Mouse (Mus musculus): ENCODE measurements around the gene Obp2b.
"Not testable (repeated sequence)": the region's sequence is repeated elsewhere in the genome, so short reads cannot be mapped to it uniquely, and the experiment has no call there.

Obp2b gene

DNA sequence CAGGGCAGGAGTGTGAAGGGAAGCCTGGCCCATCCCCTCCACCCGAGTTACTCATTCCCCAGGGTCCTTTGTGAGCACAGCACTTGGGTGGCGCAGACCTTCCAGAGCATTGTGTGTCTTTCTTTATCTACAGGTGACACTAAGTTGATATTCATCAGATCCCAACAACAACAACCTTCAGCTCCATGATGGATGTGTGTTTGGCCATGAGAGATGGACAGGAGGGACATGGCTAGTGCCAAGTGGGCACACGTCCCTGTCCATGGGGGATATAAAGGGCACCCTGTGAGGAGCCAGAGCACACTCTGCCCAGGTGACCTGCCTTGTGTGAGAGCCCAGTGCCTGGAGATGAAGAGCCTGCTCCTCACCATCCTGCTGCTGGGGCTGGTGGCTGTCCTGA lies at the start of gene Obp2b:
Gene Obp2b, plus strand, starts transcription at position 301 of the 400 bp plus-strand sequence.
- DNase-seq (ENCODE audit: low spot score) = not testable (repeated sequence)

DNA sequence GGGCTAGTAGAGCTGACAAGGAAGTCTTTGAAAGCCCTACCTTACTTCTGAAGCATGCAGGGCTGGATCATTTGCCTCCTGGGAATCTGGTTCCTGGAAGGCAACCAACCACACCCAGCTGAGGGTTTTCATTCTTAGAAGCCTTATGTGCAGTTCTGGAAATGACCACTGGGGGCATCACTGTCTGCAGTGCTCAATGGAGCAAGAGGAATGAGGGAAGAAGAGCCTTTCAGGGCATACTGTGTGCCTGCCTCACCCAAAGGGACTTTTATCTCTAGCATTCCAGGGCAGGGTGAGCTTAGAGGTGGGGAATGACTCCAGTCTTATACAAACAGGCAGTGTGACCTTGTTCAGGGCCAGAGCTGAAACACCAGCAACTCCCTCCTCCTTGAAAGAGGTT lies 42.2 kb upstream of the Obp2b start:
- peak; percentile 35 for DNase-seq (ENCODE audit: low spot score)

DNA sequence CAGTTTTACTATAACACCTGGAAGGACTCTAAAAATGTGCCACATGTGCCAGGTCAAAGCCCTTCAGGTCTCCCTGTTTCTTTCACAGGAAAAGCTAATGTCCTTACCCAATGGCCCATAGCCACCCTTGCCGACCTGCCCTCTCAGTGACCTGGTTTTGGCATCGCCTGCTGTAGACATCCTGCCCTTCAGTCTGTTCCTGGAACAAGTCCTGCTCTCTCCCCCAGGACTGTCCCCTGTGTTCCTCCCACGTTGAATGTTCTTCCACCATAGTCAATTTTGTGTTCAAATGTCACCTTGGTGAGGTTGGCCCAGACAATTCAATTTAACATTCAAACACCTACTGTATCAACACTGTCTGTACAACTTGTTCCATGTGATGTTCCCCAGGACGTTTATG lies 39.9 kb upstream of the Obp2b start:
- no peak for DNase-seq (ENCODE audit: low spot score)

DNA sequence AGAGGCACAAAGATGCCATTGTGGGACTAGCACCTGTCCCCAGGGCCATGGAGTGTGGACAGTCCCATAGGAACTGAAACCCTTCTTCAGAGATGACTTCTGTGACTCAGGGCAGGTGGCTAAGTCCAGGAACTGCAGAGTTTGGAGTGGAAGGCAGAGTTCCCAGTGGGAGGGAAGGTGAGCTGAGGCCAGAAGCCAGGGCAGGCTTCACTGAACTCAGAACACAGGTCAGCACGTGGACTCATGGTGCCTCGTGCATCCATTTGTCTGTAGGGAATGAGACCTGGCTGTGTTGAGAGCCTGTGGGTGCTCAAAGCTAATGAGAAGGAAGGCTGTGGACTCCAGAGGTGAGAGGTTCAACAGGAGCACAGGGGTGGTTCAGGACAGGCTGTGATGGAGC lies 38.1 kb upstream of the Obp2b start:
- DNase-seq (ENCODE audit: low spot score) = no peak

DNA sequence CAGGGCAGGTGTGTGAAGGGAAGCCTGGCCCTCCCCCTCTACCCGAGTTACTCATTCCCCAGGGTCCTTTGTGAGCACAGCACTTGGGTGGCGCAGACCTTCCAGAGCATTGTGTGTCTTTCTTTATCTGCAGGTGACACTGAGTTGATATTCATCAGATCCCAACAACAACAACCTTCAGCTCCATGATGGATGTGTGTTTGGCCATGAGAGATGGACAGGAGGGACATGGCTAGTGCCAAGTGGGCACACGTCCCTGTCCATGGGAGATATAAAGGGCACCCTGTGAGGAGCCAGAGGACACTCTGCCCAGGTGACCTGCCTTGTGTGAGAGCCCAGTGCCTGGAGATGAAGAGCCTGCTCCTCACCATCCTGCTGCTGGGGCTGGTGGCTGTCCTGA lies 37.1 kb upstream of the Obp2b start, which contains the start of gene Obp2a:
Gene Obp2a, plus strand, starts transcription at position 301 of the 400 bp plus-strand sequence.
- DNase-seq (ENCODE audit: low spot score) = not testable (repeated sequence)

DNA sequence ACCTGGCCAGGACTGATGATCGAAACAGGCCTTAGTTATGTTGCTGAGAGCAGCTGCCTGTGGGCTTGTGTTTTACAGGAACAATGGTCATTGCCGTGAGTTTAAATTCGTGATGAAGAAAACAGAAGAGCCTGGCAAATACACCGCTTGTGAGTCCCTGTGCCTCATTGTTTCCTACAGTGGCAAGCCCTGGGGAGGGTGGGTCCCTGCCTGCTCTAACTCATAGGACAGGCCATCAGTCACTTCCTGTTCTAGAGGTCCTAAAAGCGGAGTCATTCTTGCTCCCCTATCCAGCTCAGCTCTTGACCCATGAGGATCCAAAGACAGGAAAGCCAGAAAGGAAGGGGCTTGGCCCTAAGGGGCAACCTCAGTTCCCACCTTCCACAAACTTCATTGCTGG lies 35.8 kb upstream of the Obp2b start:
- no peak for DNase-seq (ENCODE audit: low spot score)

DNA sequence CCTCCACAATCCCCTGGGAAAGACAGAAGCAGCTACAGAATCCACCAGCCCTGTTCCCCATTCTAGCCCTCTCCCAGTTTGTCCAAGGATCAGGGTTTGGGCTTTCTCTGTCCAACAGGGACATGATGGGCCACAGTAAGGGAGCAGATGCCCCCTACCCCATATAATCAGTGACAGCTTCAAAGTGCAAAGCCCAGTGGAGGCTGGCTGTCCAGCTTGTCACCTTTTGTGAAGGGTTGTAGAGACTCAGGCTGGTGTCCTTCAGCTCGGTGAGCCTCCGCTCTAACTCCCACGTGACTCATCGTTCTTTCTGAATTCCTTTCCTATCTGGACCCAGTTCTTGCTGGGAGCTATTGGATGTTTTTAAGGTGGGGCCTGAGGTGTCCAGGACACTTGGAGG lies 33.1 kb upstream of the Obp2b start:
- no peak for DNase-seq (ENCODE audit: low spot score)

DNA sequence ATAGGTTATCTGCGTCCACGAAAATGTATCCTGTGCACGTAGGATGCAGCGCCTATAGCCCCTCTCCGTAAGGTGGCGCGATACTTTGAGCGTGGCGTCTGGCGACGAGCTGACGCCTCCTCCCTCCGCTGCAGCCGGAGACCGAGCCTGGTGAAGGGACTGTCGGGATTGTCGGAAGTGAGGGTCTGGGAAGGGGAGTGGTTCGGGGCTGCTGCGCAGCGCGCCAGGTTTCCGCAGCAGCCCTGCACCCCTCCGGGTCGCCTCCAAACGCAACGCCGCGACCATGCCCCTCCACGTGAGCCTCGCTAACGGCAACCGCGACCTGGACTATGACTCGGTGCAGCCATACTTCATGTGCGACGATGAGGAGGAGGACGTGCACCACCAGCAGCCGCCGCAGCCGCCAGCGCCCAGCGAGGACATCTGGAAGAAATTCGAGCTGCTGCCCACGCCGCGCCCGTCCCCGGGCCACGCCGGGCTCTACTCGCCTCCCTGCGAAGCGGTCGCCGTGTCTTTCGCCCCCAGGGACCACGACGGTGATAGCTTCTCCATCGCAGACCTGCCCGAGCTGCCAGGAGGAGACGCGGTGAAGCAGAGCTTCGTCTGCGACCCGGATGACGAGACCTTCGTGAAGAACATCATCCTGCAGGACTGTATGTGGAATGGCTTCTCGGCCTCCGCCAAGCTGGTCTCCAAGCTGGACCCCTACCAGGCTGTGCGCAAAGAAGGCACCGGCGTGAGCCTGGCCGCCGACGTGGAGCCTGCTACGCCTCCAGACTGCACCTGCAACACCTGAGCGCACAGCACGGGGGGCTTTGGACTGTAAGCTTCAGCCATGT lies 29.9 kb upstream of the Obp2b start, which contains the start of gene Bmyc:
Gene Bmyc, plus strand, starts transcription at position 97 of the 839 bp plus-strand sequence.
- peak; percentile 44 for DNase-seq (ENCODE audit: low spot score)

DNA sequence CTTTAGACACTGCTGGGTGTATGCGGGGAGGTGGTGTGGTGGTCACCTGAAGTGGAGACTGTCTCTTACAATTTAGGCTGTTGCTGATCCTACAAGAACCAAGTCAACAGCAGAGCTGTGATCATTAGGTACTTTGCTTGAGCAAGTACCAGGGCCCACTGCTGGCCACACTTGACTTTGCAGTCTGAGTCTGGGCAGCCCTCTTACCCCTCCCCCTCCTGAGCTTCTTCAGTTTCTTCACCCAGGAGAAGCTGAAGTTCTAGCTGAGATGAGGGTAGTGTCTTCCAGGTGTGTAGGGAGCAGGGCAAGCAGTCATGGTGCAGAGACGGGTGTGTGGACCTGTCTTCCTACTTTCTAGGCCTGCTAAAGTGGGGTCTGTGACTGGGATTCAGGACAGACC lies 28.7 kb upstream of the Obp2b start:
- no peak for DNase-seq (ENCODE audit: low spot score)

DNA sequence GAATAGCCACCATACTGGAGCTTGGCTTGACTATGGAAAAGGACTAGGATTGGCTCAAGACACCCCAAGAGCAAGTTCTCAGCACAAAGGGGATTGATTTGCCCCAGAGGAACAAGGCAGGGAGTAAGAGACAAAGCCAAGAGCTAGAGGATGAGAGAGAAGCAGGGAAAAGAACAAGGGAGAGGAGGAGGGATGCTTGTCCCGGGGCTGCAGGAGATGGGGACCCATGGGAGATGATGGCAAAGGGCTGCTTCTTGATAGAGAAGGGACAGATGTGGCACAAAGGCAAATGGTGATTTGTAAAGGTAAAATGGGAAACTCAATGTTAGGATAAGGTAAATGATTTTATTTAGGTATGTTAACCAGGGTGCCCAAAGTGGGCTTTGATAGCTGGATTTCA lies 27.8 kb upstream of the Obp2b start:
- not testable (repeated sequence) for DNase-seq (ENCODE audit: low spot score)

DNA sequence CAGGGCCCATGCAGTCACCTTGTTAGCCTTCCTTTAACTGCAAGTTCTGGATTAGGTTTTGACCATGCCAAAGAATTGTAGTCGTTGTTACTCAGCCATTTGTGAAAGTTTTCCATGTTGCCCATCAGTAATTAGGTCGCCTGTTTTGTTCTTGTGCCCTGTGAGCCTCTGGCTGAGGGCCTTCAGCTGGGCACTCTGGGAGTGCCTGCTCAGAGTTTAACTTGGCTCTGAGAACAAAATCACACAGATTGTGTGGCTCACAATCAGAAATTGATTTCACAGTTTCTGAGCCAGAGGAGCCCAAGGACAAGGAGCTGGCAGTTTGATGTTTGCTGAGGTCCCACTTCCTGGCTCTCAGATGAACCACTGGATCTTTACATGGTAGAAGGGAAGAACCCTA lies 27.0 kb upstream of the Obp2b start:
- DNase-seq (ENCODE audit: low spot score) = not testable (repeated sequence)

DNA sequence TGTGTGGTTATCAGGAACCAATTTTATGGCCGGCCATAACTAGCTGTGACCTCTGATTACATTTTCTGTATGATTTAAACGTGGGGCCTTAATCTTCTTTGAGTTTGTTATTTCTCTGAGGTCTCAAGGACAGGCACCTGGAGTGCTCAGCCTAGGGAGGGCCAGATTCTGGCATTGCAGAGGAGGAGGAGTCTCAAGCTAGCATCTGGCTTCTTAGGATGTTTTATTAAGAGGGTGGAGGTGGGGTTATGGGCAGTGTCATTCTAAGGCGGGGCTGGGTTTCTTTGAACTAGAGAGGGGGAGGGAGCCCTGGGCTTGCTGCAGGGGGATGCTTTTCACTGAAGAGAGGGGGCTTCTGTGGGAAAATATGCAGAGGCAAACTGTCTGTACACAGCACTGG lies 25.2 kb upstream of the Obp2b start:
- not testable (repeated sequence) for DNase-seq (ENCODE audit: low spot score)

DNA sequence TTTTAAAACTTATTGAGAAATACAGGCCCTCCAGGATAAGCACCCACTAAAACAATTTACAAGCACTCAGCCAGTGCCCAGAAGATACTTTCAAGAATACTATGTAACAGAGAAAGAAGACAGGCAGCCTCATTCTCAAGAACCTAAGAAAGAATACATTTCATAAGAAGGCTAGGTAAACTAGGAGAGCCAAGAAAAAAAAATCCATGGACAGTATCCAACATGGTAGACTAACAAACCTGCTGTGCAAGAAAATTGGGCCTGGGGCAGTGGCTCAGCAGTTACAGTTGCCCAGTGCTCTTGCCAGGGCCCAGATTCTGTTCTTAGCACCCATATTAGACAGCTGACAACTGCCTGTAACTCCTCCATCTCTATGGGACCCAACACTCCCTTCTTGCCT lies 19.6 kb upstream of the Obp2b start:
- no peak for DNase-seq (ENCODE audit: low spot score)

DNA sequence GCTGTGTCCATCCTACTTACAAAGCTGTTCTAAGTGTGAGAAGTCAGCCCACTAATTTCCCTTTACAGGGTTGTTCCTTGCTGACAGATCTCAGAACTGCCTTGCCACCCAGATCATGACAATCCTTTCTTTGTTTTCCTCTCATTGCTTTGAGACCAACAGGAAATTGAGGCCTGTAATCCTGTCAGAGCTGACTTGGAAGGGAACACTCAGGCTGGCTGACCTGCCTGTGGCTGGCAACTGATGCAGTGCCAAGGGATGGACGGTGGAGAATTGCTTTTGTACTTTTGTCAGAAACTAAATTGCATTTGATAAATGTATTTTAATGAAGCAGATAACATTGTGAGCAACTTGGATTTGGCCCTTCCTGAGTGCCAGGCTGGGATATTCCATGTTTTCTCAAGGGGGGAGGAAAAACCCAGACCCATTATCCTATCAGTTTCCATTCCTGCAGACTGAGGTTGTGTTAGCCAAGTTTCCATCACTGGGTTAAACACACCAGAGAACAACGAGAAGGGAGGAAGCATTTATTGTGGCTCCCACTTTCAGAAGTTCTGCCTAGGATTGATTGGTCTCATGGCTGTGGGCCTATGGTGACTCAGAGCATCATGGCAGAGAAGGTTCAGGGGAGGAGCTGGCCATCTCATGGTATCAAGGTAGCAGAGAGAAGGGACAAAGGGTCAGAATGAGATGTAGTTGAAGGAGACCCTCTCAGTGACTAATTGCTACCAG lies 3.4 kb upstream of the Obp2b start:
- no peak for DNase-seq (ENCODE audit: low spot score)

DNA sequence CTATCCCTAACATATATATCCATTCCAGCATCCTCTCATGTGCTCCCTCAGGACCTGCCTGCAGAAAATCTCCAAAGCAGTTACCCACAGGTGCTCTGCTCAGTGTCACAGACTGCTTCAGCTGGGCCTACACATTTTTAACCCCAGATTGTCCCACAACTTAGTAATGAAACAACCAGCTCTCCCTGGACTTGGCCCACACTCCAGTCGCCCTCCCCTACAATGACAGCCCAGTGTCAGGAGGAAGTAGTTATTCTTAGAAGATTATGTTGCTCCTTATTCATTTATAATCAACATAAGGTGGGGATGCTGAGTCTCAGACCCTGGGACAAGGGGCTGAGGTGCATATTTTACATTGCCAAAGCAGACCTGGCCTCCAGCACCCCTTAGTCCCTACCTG lies 4.9 kb downstream of the Obp2b start:
- no peak for DNase-seq (ENCODE audit: low spot score)

DNA sequence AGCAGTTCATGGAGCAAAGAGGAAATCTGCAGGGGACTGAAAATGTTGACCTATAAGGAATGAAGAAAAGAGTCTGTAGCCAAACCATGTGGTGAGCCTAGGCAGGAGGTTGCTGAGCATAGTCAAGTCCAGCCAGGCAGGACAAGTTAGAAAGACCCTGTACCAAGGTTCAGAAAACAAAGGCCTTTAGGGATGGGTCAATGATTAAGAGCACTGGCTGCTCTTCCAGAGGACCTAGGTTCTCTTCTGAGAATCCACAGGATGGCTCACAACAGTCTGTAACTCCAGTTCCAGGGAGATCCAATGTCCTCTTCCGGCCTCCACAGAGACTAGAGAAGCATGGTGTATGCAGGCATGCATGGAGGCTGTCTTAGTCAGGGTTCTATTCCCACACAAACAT lies 17.4 kb downstream of the Obp2b start:
- no peak for DNase-seq (ENCODE audit: low spot score)

DNA sequence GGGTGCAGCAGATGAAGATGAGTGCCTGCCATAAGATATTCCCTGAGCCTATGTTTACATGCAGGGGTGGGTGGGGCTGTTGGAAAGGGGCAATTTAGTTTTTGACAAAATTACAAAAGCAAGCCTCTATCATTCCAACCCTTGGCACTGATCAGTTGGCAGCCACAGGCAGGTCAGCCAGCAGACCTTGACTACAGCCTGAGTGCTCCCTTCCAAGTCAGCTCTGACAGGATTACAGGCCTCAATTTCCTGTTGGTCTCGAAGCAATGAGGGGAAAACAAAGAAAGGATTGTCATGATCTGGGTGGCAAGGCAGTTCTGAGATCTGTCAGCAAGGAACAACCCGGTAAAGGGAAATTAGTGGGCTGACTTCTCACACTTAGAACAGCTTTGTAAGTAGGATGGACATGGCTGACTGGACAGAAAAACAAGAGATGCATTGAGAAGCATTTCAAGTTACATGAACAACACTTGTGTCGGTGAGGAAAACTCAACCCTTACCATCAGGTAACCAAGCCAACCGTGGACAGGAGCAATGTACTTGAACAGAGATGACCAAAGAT lies 21.3 kb downstream of the Obp2b start:
- no peak for DNase-seq (ENCODE audit: low spot score)

DNA sequence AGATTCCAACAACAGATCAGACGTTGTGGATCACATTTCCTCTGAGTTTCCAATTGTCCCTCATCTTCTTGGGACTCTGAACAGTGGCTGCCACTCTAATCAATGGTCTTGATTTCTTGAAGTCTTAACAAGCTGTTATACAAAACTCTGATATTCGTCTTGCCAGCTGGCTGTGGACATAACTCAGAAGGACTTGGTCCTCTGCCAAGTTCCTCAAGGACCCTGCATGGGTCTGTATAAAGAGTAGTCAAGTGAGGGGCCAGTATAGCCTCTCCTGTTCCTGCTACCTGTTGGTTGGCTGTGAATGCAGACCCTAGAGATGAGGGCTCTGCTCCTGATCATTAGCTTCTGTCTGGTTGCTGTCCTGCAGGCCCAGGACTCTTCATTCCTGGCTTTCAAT lies 28.5 kb downstream of the Obp2b start, which contains the start of gene Lcn3:
Gene Lcn3, plus strand, starts transcription at position 301 of the 400 bp plus-strand sequence.
- no peak for DNase-seq (ENCODE audit: low spot score)

DNA sequence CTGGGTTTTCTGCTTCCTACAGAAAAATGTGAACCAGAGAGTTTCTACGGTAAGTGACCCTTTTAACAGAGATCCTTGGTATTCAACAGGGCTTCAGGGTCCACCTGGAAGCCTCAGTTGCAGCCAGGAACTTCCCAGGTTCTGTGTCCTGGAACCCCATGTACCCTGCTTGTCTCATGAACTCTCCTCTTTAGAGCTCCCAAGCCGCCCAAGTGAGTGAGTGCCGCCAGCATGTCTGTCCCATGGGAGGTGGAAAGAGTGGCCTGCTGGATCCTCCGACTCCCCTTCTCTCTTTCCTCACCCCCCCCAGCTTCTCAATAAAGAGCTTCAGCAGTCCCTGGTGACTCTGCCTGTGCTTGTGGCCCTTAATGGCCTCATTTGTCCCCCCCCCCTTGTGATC lies 31.0 kb downstream of the Obp2b start:
- no peak for DNase-seq (ENCODE audit: low spot score)

DNA sequence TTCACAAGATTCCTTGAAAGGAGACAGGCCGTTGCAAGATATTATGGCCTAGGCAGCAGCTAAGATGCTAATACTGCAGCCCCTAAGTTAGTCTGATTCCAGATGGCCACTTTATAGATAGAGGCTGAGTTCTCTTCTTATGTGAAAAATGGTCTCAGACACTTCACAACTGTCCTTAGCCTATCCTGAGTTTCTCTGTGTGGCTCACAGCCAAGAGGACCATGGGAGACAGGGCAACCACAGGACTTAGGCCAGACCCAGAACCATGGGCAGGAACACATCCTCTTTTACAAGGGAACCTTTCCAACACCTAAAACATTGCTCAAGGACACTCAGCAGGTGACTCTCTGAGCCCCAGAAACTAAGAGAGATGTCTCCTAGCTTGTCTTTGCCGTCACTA lies 36.7 kb downstream of the Obp2b start:
- DNase-seq (ENCODE audit: low spot score) = no peak

DNA sequence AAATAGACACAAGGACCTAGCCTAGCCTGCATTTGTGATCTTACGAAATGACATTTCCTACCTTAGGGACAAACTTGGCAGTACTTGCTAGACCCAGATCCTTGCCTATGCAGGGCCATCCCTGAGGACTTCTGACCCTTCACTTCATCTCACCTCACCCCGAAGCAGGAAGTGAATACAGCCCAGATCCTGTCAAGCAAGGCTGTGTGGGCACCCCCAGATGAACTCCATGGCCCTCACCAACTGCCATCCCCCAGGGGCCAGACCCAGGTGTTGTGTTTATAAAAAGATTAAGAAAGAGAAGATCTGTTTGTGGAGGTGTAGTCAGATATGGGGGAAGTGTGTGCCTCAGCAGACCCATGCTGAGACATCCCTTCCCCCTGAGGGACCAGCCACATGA lies 37.8 kb downstream of the Obp2b start:
- no peak for DNase-seq (ENCODE audit: low spot score)

DNA sequence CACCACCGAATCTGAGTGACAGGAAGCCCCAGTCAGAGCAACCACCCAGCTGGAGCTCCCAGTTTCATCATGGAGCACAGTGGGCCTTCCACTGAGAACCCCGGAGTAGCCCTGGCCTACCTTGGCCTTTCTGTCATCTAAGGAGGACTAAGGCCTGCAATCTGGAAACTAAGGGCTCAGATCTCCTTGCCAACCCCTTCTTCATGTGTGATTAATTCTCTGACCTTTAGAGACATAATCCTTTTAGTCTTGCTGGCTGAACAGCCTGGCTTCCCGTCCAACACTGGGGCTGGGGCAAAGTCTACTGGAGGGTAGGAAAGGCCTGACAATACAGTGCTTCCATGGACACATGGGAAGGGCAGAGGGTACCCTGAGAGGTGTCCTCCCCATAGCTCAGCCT lies 39.2 kb downstream of the Obp2b start:
- DNase-seq (ENCODE audit: low spot score) = no peak

DNA sequence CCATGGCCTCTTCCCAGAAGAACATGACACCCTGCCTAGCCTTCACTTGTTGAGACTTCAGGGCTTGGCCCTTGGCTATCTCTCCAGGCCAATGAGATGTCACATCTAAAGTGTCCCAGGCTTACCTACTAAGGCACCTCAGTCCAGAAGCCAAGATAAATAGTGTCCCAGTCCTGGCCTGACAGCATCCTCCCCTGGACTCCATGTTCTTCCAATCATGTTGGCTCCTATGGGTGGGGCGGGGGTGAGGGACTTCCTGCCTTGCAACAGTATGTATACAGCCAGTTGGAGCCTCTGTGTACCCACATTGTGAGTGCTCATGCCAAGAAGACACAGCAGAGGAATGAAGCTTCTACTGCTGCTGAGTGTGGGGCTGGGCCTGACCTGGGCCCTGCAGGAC lies 39.9 kb downstream of the Obp2b start, which contains the start of gene Lcn11:
Gene Lcn11, plus strand, starts transcription at position 301 of the 400 bp plus-strand sequence.
- no peak for DNase-seq (ENCODE audit: low spot score)
